Mouse (Mus musculus) liver, embryonic 14.5 days (tissue): ENCODE results near the gene Rest. TPM values are rescaled to one million over a fixed set of nuclear protein-coding genes. Genes with fewer than 3 reads are reported as not detected.

Experiments used
- ATAC-seq: fragments of 200-750 bp; cut with Nextera tagmentation; 2 replicates; pipeline ENCODE4 v1.8.0; 2017; ENCODE audit warnings: moderate number of reproducible peaks, mild to moderate bottlenecking, moderate library complexity; ENCODE audit not compliant: insufficient read depth
- DNase-seq, 3 experiments: peaks; one replicate each; pipeline ENCODE4 v3.0.0-alpha.2; 2012 to 2013; ENCODE audit warnings: low read depth in 3 of 3, low spot score in 3 of 3
- H3K27ac ChIP-seq: fragments of 300-500 bp; sonication (generic); 2 replicates; pipeline ENCODE4 v1.5.1; 2014; ENCODE audit warnings: moderate library complexity, mild to moderate bottlenecking, control low read depth, inconsistent platforms
- H3K27me3 ChIP-seq: fragments of 300-500 bp; sonication (generic); 2 replicates; pipeline ENCODE4 v1.6.1; 2014; ENCODE audit warnings: mild to moderate bottlenecking, low read length, moderate library complexity; ENCODE audit not compliant: control insufficient read depth, insufficient read depth
- H3K36me3 ChIP-seq: fragments of 300-500 bp; sonication (generic); replicated peaks from 2 replicates; pipeline ENCODE4 v1.6.1; 2014; ENCODE audit warnings: low read depth; ENCODE audit not compliant: control insufficient read depth, insufficient read depth
- H3K4me1 ChIP-seq, 2 experiments: fragments of 200-500 bp in 1 of 2; fragments of 300-500 bp in 1 of 2; sonication (generic) in 1 of 2; replicated peaks; 2 replicates each; pipeline ENCODE4 v1.6.1; 2012 to 2014; ENCODE audit warnings: antibody characterized with exemption in 1 of 2, inconsistent platforms in 1 of 2, low read length in 1 of 2; ENCODE audit not compliant: control insufficient read depth in 2 of 2, insufficient read depth in 2 of 2
- H3K4me2 ChIP-seq: fragments of 300-500 bp; sonication (generic); 2 replicates; pipeline ENCODE4 v1.6.1; 2014; ENCODE audit warnings: low read depth, mild to moderate bottlenecking, control low read depth, moderate library complexity
- H3K4me3 ChIP-seq, 2 experiments: fragments of 200-500 bp in 1 of 2; fragments of 300-500 bp in 1 of 2; sonication (generic) in 1 of 2; 2 replicates each; pipeline ENCODE4 v1.5.1; 2012 to 2014; ENCODE audit warnings: low read depth in 2 of 2, low read length in 2 of 2, mild to moderate bottlenecking in 2 of 2, control low read depth in 1 of 2, inconsistent platforms in 1 of 2, moderate library complexity in 1 of 2; ENCODE audit not compliant: insufficient read depth in 1 of 2
- H3K9ac ChIP-seq: fragments of 300-500 bp; sonication (generic); replicated peaks from 2 replicates; pipeline ENCODE4 v1.6.1; 2014; ENCODE audit warnings: mild to moderate bottlenecking, control low read depth, moderate library complexity
- H3K9me3 ChIP-seq: fragments of 300-500 bp; sonication (generic); 2 replicates; pipeline ENCODE4 v1.6.1; 2016; ENCODE audit warnings: low read length, mixed read lengths; ENCODE audit not compliant: control insufficient read depth
- CTCF ChIP-seq: IDR thresholded peaks from 2 replicates; pipeline ENCODE4 v1.5.1; 2016; ENCODE audit warnings: antibody characterized with exemption, low read depth, control low read depth
- EP300 ChIP-seq: IDR thresholded peaks from 2 replicates; pipeline ENCODE4 v1.6.1; 2016; ENCODE audit warnings: antibody characterized with exemption, low read depth
- WGBS: fragments of 180-500 bp; shearing (Covaris S2); extraction: QIAGEN DNeasy Blood & Tissue Kit; methylation state at CpG from one replicate; pipeline ENCODE4 v1.1.7; 2014; ENCODE audit not compliant: insufficient replicate concordance; 5-methylcytosine and 5-hydroxymethylcytosine counted together
- polyA plus RNA-seq, 2 experiments: library from polyadenylated mRNA; depleted of rRNA in 1 of 2; stranded (reverse) in 1 of 2; unstranded in 1 of 2; fragments of >200 nt; fragmentation: Nextera tagmentation in 1 of 2; extraction: Ambion mirVana in 1 of 2; gene quantifications; 2 replicates each; pipeline versions ENCODE4 v1.2.1 to v1.2.3; 2012 to 2014

Rest gene
- polyA plus RNA-seq, 2 experiments = 3.5 to 6.6 TPM

DNA sequence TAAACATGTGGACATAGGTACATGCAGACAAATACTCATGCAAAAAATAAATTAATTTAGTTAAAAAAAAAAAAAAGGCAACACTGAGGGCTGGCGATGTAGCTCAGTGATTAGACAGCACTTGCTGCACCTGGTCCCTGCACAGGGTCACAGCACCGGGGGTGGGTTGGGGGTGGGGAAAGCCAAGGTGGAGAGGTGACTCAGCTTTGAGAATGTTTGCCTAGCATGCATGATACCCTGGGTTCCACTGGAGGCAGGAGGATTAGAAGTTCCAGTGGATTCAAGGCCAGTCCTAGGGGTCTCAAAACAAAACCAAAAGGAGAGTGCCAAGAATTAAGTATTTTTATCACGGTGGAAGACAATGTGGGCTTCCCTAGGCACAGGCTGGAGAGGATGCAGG is 7.7 kb upstream of the Rest start:
- H3K27me3 ChIP-seq = no peaks in the 10 kb centered on the region
- no peaks in the 10 kb centered on the region for H3K9me3 ChIP-seq
- WGBS = 62% methylated on average over 3 of the region's 3 CpGs
- H3K9ac ChIP-seq = no peak overlapping the region
- ATAC-seq (no peak), DNase-seq (no peak)
- H3K27ac ChIP-seq = no peak overlapping the region
- H3K4me3 ChIP-seq = no peak overlapping the region
- no peaks in the 10 kb centered on the region for H3K36me3 ChIP-seq
- no peak overlapping the region for H3K4me2 ChIP-seq
- no peak for TF ChIP-seq CTCF
- no peak for TF ChIP-seq EP300
- H3K4me1 ChIP-seq = peaks cover 0 to 2% of the 10 kb centered on the region in 2 experiments; a peak in 1 of 4 replicates

DNA sequence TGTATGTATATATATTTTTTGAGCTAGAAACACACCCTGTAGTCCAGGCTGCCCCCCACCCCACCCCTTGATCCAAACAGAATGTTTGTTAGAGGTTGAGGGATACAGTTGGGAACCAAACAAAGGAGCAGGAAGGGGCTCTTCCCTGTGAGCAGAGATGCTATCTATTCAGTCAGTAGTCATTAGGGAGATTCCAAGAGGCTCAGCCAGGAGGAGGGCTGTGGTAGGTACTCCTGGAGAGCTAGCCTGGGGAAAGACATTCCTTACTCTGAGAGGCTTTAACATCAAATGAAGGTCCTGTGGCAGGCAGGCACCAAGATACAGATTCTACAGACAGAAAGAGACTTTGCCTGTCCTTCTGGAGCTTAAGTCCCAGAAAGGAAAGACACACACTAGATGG is 6.0 kb upstream of the Rest start:
- Histone ChIP-seq H3K36me3 (no peaks in the 10 kb centered on the region), H3K27ac (no peak overlapping the region), H3K4me2 (no peak overlapping the region), H3K9me3 (no peaks in the 10 kb centered on the region), H3K9ac (no peak overlapping the region), H3K27me3 (no peaks in the 10 kb centered on the region), H3K4me3 (no peak overlapping the region), H3K4me1 (peaks cover 0 to 2% of the 10 kb centered on the region in 2 experiments; a peak in 1 of 4 replicates)
- ATAC-seq (no peak), DNase-seq (no peak)
- TF ChIP-seq EP300 (no peak), CTCF (no peak)

DNA sequence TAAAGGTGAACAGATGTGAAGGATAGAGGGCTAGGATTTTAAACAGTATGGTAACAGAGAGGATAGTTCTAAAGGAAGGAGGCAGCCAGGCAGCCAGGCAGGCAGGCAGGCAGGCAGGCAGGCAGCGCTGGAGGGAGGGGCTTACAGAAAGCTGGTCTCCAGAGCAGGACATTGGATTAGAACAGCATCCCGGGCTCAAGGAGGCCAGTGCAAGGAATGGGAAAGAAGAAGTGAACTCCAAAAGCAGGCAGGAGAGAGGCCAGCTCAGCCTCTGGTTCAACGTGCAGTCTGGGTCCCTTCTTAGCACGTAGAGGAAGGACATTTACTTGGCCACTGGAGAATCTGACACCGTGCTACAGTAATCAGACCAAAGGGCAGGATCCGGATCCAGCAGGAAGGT is 5.2 kb upstream of the Rest start:
- no peak overlapping the region for H3K27ac ChIP-seq
- no peak overlapping the region for H3K9ac ChIP-seq
- H3K4me1 ChIP-seq = peaks cover 0 to 6% of the 10 kb centered on the region in 2 experiments; a peak in 3 of 4 replicates
- H3K4me3 ChIP-seq = no peak overlapping the region
- no peaks in the 10 kb centered on the region for H3K36me3 ChIP-seq
- no peak overlapping the region for H3K4me2 ChIP-seq
- no peaks in the 10 kb centered on the region for H3K27me3 ChIP-seq
- no peak for TF ChIP-seq CTCF
- TF ChIP-seq EP300 = no peak
- WGBS = 54% methylated on average over 6 of the region's 6 CpGs
- ATAC-seq (no peak), DNase-seq (no peak)
- no peaks in the 10 kb centered on the region for H3K9me3 ChIP-seq

DNA sequence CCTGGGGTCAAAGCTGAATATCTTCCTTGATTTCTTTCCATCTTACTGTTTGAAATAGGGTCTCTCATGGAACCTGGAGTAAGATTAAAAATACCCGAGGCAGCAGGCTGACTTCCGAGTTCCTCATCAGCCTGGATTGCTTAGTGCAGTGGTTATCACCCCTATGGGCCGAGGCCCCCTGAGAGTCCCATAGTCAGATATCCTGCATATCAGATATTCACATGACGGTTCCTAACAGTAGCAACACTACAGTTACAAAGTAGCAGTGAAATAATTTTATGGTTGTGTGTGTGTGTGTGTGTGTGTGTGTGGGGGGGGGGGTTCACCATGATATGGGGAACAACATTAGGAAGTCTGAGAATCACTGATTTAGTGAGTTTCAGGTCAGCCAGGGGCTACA is 4.2 kb upstream of the Rest start:
- TF ChIP-seq EP300 (no peak), CTCF (no peak)
- no peak for ATAC-seq
- Histone ChIP-seq H3K9me3 (no peaks in the 10 kb centered on the region), H3K27me3 (no peaks in the 10 kb centered on the region), H3K4me2 (no peak overlapping the region), H3K27ac (no peak overlapping the region), H3K36me3 (no peaks in the 10 kb centered on the region), H3K4me1 (peaks cover 0 to 6% of the 10 kb centered on the region in 2 experiments; a peak in 3 of 4 replicates), H3K9ac (no peak overlapping the region), H3K4me3 (no peak overlapping the region)
- WGBS = 33% methylated on average over 4 of the region's 4 CpGs
- no peak for DNase-seq

DNA sequence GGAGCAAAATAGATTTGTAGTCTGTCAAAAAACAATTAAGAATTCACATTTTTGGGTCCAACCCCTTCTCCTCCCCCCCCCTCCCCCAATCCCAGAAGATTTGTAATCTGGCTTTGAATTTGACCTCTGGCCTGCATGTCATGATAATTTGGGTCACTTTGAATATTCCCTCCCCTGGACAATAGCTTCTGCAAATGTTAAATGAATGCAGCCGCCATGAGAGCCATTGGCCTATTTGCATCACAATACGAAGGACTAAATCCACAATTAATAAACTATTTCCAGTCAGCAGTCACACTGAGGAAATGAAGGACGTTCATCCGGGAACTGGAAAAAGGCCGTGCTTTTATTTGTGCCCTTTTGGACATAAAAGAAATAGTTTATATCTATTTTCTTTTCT is 3.2 kb upstream of the Rest start:
- H3K4me1 ChIP-seq = peaks cover 0 to 8% of the 10 kb centered on the region in 2 experiments; a peak in 3 of 4 replicates
- H3K9ac ChIP-seq = no peak overlapping the region
- DNase-seq (no peak), ATAC-seq (no peak)
- no peaks in the 10 kb centered on the region for H3K9me3 ChIP-seq
- no peaks in the 10 kb centered on the region for H3K36me3 ChIP-seq
- H3K27ac ChIP-seq = no peak overlapping the region
- H3K4me3 ChIP-seq = no peak overlapping the region
- no peaks in the 10 kb centered on the region for H3K27me3 ChIP-seq
- TF ChIP-seq CTCF (no peak), EP300 (no peak)
- H3K4me2 ChIP-seq = no peak overlapping the region
- 76% methylated on average over 5 of the region's 5 CpGs for WGBS
